Mouse (Mus musculus) stomach, postnatal 0 days (tissue): ENCODE data around the gene Tbce. TPM values are rescaled to one million over a fixed set of nuclear protein-coding genes. Genes with fewer than 3 reads are reported as not detected.

ENCODE experiments used
- ATAC-seq: fragments of 200-750 bp; cut with Nextera tagmentation; 2 replicates; pipeline ENCODE4 v1.8.0; 2017; ENCODE audit not compliant: low FRiP score, low TSS enrichment
- DNase-seq: peaks from one replicate; pipeline ENCODE4 v3.0.0-alpha.2; 2016; ENCODE audit warnings: low spot score
- H3K27ac ChIP-seq: fragments of 300-500 bp; sonication (generic); replicated peaks from 2 replicates; pipeline ENCODE4 v1.5.1; 2014; ENCODE audit warnings: mild to moderate bottlenecking, control low read depth
- H3K27me3 ChIP-seq: fragments of 300-500 bp; sonication (generic); 2 replicates; pipeline ENCODE4 v1.6.1; 2014; ENCODE audit warnings: low read length; ENCODE audit not compliant: control insufficient read depth, insufficient read depth
- H3K36me3 ChIP-seq: fragments of 300-500 bp; sonication (generic); 2 replicates; pipeline ENCODE4 v1.6.1; 2014; ENCODE audit warnings: low read length, mixed read lengths; ENCODE audit not compliant: control insufficient read depth, insufficient read depth
- H3K4me1 ChIP-seq: fragments of 300-500 bp; sonication (generic); replicated peaks from 2 replicates; pipeline ENCODE4 v1.6.1; 2014; ENCODE audit warnings: antibody characterized with exemption; ENCODE audit not compliant: control insufficient read depth, insufficient read depth
- H3K4me2 ChIP-seq: fragments of 300-500 bp; sonication (generic); replicated peaks from 2 replicates; pipeline ENCODE4 v1.6.1; 2014; ENCODE audit warnings: low read depth, mild to moderate bottlenecking, control low read depth, moderate library complexity
- H3K4me3 ChIP-seq: fragments of 300-500 bp; sonication (generic); 2 replicates; pipeline ENCODE4 v1.5.1; 2014; ENCODE audit warnings: low read depth, low read length, control low read depth
- H3K9ac ChIP-seq: fragments of 300-500 bp; sonication (generic); 2 replicates; pipeline ENCODE4 v1.6.1; 2014; ENCODE audit warnings: mild to moderate bottlenecking, low read length, control low read depth, mixed read lengths
- H3K9me3 ChIP-seq: fragments of 300-500 bp; sonication (generic); 2 replicates; pipeline ENCODE4 v1.6.1; 2016; ENCODE audit warnings: low read length; ENCODE audit not compliant: control insufficient read depth
- CTCF ChIP-seq: IDR thresholded peaks from 2 replicates; pipeline ENCODE4 v1.5.1; 2016; ENCODE audit warnings: antibody characterized with exemption, low read depth, mild to moderate bottlenecking, moderate library complexity
- EP300 ChIP-seq: optimal IDR thresholded peaks from 2 replicates; pipeline ENCODE3; 2016; ENCODE audit warnings: antibody characterized with exemption
- WGBS: fragments of 180-500 bp; shearing (Covaris S2); extraction: QIAGEN DNeasy Blood & Tissue Kit; methylation state at CpG from one replicate; pipeline ENCODE4 v1.1.7; 2014; 5-methylcytosine and 5-hydroxymethylcytosine counted together
- polyA plus RNA-seq: library from polyadenylated mRNA; unstranded; fragments of >200 nt; fragmentation: Nextera tagmentation; extraction: Ambion mirVana; gene quantifications from 2 replicates; pipeline ENCODE4 v1.2.1, GENCODE M21; 2015

Gene Tbce
- polyA plus RNA-seq, 1 experiment from 2014 or later: 29.8 TPM

- Histone ChIP-seq H3K9me3 (no peaks in the 10 kb centered on the region), H3K27me3 (no peaks in the 10 kb centered on the region), H3K4me2 (no peak overlapping the region), H3K4me1 (no peaks in the 10 kb centered on the region), H3K4me3 (no peak overlapping the region), H3K36me3 (peaks cover 4% of the 10 kb centered on the region; the same call in 1 of the 2 replicates), H3K27ac (no peak overlapping the region), H3K9ac (no peak overlapping the region)
- ATAC-seq (no peak), DNase-seq (no peak)
- WGBS: 93% methylated on average over 4 of the region's 4 CpGs
- TF ChIP-seq EP300: no peak
- no peak for TF ChIP-seq CTCF
Measured at GRCm38 (mm10) chr13:14014540-14014939, 24.9 kb downstream of the Tbce start.

DNA sequence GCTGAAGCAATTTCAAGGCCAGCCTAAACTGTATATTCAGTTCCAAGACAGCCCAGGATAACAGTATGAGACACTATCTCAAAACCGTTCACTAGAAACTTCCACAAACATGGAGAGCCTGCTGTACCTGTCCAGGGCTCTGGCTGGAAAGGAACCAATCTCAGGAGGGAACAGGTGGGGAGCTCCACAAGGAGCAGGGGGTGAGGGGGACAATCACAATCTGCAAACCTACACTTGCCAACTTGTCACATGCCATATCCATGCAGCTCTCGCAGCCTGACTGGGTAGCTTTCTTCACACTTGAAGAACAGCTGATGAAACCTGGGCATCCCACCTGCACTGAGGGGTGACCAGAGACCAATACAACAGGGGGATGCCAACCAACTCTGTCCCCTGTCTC, 25.4 kb downstream of the Tbce start:
- ATAC-seq (no peak), DNase-seq (no peak)
- WGBS: 94% methylated on average over 2 of the region's 2 CpGs
- H3K4me3 ChIP-seq: no peak overlapping the region
- H3K36me3 ChIP-seq: peaks cover 6% of the 10 kb centered on the region; the same call in 1 of the 2 replicates
- no peak for TF ChIP-seq EP300
- no peak for TF ChIP-seq CTCF
- H3K4me2 ChIP-seq: no peak overlapping the region
- no peaks in the 10 kb centered on the region for H3K9me3 ChIP-seq
- H3K4me1 ChIP-seq: no peaks in the 10 kb centered on the region
- H3K27ac ChIP-seq: no peak overlapping the region
- H3K9ac ChIP-seq: no peak overlapping the region
- H3K27me3 ChIP-seq: no peaks in the 10 kb centered on the region

GRCm38 (mm10) chr13:14011454-14011995, 27.9 kb downstream of the Tbce start:
- H3K9me3 ChIP-seq: no peaks in the 10 kb centered on the region
- DNase-seq: no peak
- H3K4me3 ChIP-seq: no peak overlapping the region
- no peak overlapping the region for H3K9ac ChIP-seq
- no peak overlapping the region for H3K4me2 ChIP-seq
- WGBS: 95% methylated on average over 4 of the region's 4 CpGs
- no peaks in the 10 kb centered on the region for H3K4me1 ChIP-seq
- H3K27me3 ChIP-seq: no peaks in the 10 kb centered on the region
- peaks cover 7% of the 10 kb centered on the region; the same call in 1 of the 2 replicates for H3K36me3 ChIP-seq
- no peak for ATAC-seq
- no peak overlapping the region for H3K27ac ChIP-seq
- TF ChIP-seq CTCF (no peak), EP300 (no peak)

DNA sequence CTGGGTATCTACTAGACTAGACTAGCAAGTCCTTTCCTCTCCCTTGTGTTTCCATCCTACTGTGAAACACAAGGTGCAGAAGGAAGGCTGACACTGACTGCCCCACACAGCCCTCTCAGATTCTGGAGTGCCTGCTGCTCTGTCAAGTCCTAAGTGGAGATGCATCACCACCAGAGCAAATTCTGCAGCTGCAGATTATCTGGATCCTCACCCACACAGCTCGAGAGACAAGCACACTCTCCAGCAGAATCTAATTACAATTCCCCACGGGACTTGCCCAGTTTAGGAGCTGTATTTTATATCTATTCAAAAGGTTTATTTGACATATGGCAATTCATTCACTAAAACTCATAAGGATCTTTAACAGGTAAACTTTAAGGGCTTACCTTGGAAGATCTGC, 33.4 kb downstream of the Tbce start:
- Histone ChIP-seq H3K9ac (no peak overlapping the region), H3K36me3 (peaks cover 15% of the 10 kb centered on the region), H3K27me3 (no peaks in the 10 kb centered on the region), H3K4me1 (no peaks in the 10 kb centered on the region), H3K4me3 (no peak overlapping the region), H3K27ac (no peak overlapping the region), H3K4me2 (no peak overlapping the region), H3K9me3 (no peaks in the 10 kb centered on the region)
- no peak for ATAC-seq
- TF ChIP-seq EP300 (no peak), CTCF (no peak)
- no peak for DNase-seq
- WGBS: 62% methylated on average over 2 of the region's 2 CpGs

DNA sequence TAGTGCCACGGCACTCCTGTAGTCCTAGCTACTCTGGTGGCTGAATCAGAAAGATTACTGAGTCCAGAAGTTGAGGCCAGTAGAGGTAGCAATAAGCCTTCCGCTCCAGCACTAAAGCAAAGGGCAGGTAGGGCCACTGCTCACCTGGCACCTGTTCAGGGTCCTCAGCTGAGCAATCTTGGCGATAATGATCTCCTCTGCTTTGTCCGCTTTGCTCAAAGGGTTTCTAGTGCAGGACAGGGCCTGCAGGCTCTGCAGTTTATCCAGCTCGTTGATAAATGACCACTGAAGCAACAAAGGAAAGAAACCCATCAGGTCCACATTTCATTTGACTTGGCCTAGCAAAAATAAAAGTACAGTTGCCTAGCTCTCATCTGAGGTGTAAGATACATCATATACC, 34.4 kb downstream of the Tbce start:
- no peak overlapping the region for H3K9ac ChIP-seq
- no peak for DNase-seq
- H3K27ac ChIP-seq: no peak overlapping the region
- H3K4me2 ChIP-seq: no peak overlapping the region
- no peaks in the 10 kb centered on the region for H3K27me3 ChIP-seq
- H3K9me3 ChIP-seq: no peaks in the 10 kb centered on the region
- H3K36me3 ChIP-seq: peaks cover 18% of the 10 kb centered on the region
- H3K4me3 ChIP-seq: no peak overlapping the region
- no peaks in the 10 kb centered on the region for H3K4me1 ChIP-seq
- no peak for ATAC-seq
- 84% methylated on average over 5 of the region's 5 CpGs for WGBS
- TF ChIP-seq EP300 (no peak), CTCF (no peak)

- 80% methylated on average over 4 of the region's 4 CpGs for WGBS
- Histone ChIP-seq H3K36me3 (peaks cover 22% of the 10 kb centered on the region), H3K9ac (no peak overlapping the region), H3K27me3 (no peaks in the 10 kb centered on the region), H3K4me2 (no peak overlapping the region), H3K27ac (no peak overlapping the region), H3K9me3 (no peaks in the 10 kb centered on the region), H3K4me3 (no peak overlapping the region), H3K4me1 (no peaks in the 10 kb centered on the region)
- DNase-seq (no peak), ATAC-seq (no peak)
- no peak for TF ChIP-seq EP300
- TF ChIP-seq CTCF: peak; percentile 64
Measured at GRCm38 (mm10) chr13:14004086-14004485, 35.4 kb downstream of the Tbce start.
